Mouse (Mus musculus) central nervous system, embryonic 14 days (tissue): ENCODE data around the gene Rac1. TPM values are rescaled to one million over a fixed set of nuclear protein-coding genes. Genes with fewer than 3 reads are reported as not detected.

Experiments used
- polyA plus RNA-seq: library from polyadenylated mRNA; depleted of rRNA; stranded (reverse); fragments of >200 nt; gene quantifications from 2 replicates; pipeline ENCODE4 v1.2.3, GENCODE M21; 2012; rRNA removed

Rac1 gene
- polyA plus RNA-seq, result 482 and 492 TPM in 2 replicates

GRCm38 (mm10) chr5:143527486-143528307 lies at the start of gene Rac1:
Gene Rac1 (minus strand): TSS chr5:143528036.

DNA sequence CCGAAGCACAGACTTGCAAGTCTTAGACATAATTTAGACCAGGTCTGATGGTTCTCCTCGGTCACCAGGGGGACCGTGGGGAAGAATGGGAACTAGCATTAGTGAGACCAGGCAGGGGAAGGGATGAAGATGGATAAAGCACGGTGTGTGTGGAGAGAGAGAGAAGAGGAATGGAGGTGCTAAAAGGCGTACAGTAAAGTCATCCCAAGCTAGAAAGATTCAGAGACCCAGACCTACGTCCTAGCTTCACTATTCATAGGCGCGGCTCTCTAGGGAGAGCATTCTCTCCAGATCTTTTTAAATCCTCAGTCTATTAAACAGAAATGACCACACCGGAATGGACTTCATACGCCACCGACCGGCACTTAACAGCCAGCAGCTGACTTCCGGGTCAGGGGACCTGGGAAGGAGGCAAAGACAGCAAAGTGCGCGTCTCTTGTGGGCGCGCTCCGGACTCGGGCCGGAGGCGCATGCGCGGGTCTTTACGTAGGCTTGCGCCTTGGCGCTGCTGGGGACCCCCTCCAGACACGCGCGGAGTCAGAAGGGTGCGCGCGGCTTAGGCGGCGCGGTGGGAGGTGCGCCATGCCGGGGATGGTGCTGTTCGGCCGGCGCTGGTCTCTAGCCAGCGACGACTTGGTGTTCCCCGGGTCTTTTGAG lies 63.6 kb downstream of the Rac1 start, which contains the start of gene Daglb:
Gene Daglb, plus strand, starts transcription at position 485 of the 657 bp plus-strand sequence.

Other genes starting within 250 kb of the Rac1 start
- 2.2 and 2.9 TPM in 2 replicates for gene Zfp853, start 234.4 kb downstream of the Rac1 start, polyA plus RNA-seq
- 29.3 and 31.1 TPM in 2 replicates for gene E130309D02Rik, start 212.7 kb downstream of the Rac1 start, polyA plus RNA-seq
- 69.6 and 71.3 TPM in 2 replicates for gene Zdhhc4, start 198.8 kb downstream of the Rac1 start, polyA plus RNA-seq
- 1.3 TPM in 2 replicates for gene Grid2ip, start 170.7 kb downstream of the Rac1 start, polyA plus RNA-seq
- 54.7 and 74.3 TPM in 2 replicates for gene Kdelr2, start 124.2 kb downstream of the Rac1 start, polyA plus RNA-seq
- 13.7 and 13.8 TPM in 2 replicates for gene Daglb, start 63.5 kb downstream of the Rac1 start, polyA plus RNA-seq
- 28.5 and 33.8 TPM in 2 replicates for gene Cyth3, start 94.4 kb upstream of the Rac1 start, polyA plus RNA-seq
- gene Usp42, start 204.2 kb upstream of the Rac1 start, polyA plus RNA-seq, result 19.6 and 20.0 TPM in 2 replicates